Mouse (Mus musculus) cerebellum, adult 2 months (tissue): ENCODE measurements around the gene Itga4. TPM values are rescaled to one million over a fixed set of nuclear protein-coding genes. Genes with fewer than 3 reads are reported as not detected.

Experiments
- DNase-seq, 2 experiments: peaks; one replicate each; pipeline ENCODE4 v3.0.0; 2021
- H3K27ac ChIP-seq: fragments of 200-500 bp; 2 replicates; pipeline ENCODE4 v1.5.1; 2012; ENCODE audit warnings: low read length, control low read depth, inconsistent platforms; ENCODE audit not compliant: insufficient read depth
- H3K27me3 ChIP-seq: fragments of 200-500 bp; 2 replicates; pipeline ENCODE4 v1.6.1; 2012; ENCODE audit warnings: inconsistent platforms, mild to moderate bottlenecking, low read length, moderate library complexity; ENCODE audit not compliant: control insufficient read depth, insufficient read depth
- H3K4me1 ChIP-seq: fragments of 200-500 bp; 2 replicates; pipeline ENCODE4 v1.6.1; 2011; ENCODE audit warnings: low read length; ENCODE audit not compliant: control insufficient read depth, insufficient read depth
- H3K4me3 ChIP-seq: fragments of 200-500 bp; replicated peaks from 2 replicates; pipeline ENCODE3; 2011; ENCODE audit warnings: mild to moderate bottlenecking, low read depth, low read length, control low read depth; ENCODE audit not compliant: insufficient read depth
- CTCF ChIP-seq: fragments of 200-500 bp; IDR thresholded peaks from 2 replicates; pipeline ENCODE4 v1.5.1; 2011; ENCODE audit warnings: low read depth, mild to moderate bottlenecking, control low read depth, low read length, moderate library complexity, borderline replicate concordance; ENCODE audit not compliant: insufficient read depth
- POLR2A ChIP-seq: fragments of 200-500 bp; IDR thresholded peaks from 2 replicates; pipeline ENCODE4 v1.6.1; 2011; ENCODE audit warnings: low read length, control low read depth, borderline replicate concordance; ENCODE audit not compliant: insufficient read depth
- WGBS: fragments of 180-500 bp; shearing (Covaris S2); methylation state at CpG from one replicate; pipeline ENCODE4 v1.1.7; 2018; 5-methylcytosine and 5-hydroxymethylcytosine counted together
- polyA plus RNA-seq: library from polyadenylated mRNA; depleted of rRNA; stranded (reverse); fragments of >200 nt; gene quantifications from 2 replicates; pipeline ENCODE4 v1.2.3, GENCODE M21; 2012; rRNA removed

Itga4 gene
- polyA plus RNA-seq = 1.7 and 1.8 TPM in 2 replicates

DNA sequence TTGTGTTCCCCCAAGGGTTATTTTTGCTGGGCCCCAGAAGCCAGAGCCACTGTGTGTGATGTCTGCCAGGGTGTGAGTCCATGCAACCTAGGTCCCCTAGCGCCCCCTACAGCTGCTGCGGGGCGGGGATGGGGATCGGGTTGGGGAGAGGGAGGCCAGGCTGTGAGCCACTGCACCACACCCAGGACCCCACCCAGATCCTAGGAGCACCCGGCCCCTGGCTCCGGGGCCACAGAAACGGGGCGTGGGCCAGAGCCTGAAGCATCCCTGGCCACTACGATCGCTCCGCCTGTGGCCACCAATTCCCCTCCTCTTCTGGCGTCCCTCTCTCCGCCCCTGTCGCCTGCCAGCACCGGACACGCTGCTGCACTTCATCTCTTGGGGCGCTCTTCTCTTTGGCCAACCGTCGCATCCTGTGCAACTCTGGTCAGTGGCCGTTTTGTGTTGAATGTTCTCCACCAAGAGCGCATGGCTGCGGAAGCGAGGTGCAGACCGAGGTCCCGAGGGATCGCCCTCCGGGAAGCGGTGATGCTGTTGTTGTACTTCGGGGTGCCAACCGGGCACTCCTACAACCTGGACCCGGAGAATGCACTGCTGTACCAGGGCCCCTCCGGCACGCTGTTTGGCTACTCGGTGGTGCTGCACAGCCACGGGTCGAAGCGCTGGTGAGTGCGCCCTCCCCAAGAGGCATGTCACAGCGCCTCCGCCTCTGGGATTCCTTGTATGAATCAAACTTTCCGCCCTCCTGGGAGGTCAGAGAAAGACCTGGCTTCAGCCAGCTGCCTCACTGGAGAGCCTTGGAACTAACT is at the start of gene Itga4:
Gene Itga4 (plus strand): TSS at position 235 of the 809 bp plus-strand sequence.
- whole genome bisulfite sequencing = under 1% methylated on average over 41 of the region's 41 CpGs
- DNase-seq = peak; percentile 71 to 74
- H3K4me3 ChIP-seq = peak within 1 kb of the TSS; percentile 55
- no peak within 1 kb of the TSS for H3K27ac ChIP-seq
- H3K27me3 ChIP-seq = no peaks in the 10 kb centered on the region
- no peaks in the 10 kb centered on the region for H3K4me1 ChIP-seq
- peak; percentile 42; the same call in 1 of the 2 replicates for TF ChIP-seq CTCF
- TF ChIP-seq POLR2A = no peak

DNA sequence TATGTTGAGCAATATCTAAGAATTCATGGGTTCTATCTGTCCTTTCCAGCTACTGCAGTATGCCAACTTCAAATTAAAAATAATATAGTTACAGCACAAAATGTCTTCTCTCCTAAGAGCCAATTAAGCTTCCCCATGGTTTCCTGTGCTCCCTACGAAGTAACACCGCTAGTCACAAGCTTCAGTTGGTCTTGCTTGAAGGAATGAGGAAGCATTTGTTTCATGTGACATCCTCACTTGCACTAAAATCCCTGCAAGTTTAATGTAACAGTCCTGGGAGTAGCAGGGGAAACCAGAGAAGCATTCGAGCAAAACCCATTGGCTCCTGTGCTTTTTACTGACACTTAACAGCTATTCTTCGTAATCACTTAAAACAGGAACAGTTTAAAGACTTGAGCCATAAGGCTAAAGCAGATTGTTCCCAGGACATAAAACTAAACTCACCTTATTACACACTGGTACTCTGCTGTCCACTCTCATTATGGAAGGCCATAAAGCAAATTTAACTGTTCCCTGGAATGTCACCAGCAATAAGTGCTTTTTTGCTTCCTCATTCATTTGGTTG is 49.0 kb upstream of the Itga4 start:
- no peaks in the 10 kb centered on the region for H3K27me3 ChIP-seq
- no peaks in the 10 kb centered on the region for H3K4me1 ChIP-seq
- H3K4me3 ChIP-seq = no peak overlapping the region
- WGBS = 91% methylated on average over 4 of the region's 4 CpGs
- TF ChIP-seq POLR2A (no peak), CTCF (no peak)
- H3K27ac ChIP-seq = no peak overlapping the region
- no peak for DNase-seq

DNA sequence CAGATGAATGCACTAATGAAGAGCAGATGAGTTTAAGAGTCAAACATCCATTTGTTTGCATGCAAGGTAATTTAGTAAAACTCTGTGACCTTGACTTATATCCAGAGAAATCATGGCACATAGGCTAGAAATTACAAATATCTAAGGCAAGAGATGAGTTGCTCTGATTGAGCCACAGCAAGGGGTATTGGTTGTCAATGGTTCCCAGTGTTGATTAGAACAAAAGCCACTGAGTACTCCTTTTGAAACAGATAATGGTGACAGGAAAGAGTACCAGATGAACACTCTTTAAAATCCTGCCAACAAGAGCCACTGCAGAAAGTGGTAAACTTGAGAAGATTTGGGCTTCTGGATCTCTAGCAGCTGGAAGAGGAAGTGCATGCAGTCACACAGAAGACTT is 40.2 kb upstream of the Itga4 start:
- no peak for DNase-seq
- TF ChIP-seq CTCF (no peak), POLR2A (no peak)

DNA sequence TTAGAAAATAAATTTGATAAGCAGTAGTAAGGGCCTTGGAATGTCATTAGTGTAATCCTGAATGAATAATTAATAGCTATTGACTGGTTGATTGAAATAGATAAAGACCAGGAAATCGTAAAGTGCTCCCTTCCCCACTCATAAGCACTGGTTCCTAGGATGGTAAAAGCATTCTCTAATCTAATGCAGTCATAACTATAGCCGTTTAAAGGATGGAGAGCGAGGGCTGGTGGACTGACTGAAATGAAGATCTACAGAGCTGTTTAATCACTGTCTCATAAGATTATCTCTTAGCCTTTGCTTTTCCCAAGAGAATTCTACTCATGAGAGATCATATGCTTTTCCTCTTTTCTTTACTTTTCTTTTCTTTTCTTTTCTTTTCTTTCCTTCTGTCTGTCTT is 39.7 kb upstream of the Itga4 start:
- Histone ChIP-seq H3K27ac (no peak overlapping the region), H3K27me3 (no peaks in the 10 kb centered on the region), H3K4me1 (no peaks in the 10 kb centered on the region), H3K4me3 (no peak overlapping the region)
- no peak for TF ChIP-seq POLR2A
- no peak for DNase-seq
- 90% methylated on average over 3 of the region's 3 CpGs for WGBS

More for the DNA sequence above, 40.2 kb upstream of the Itga4 start:
- Histone ChIP-seq H3K27me3 (no peaks in the 10 kb centered on the region), H3K27ac (no peak overlapping the region), H3K4me3 (no peak overlapping the region), H3K4me1 (no peaks in the 10 kb centered on the region)

DNA sequence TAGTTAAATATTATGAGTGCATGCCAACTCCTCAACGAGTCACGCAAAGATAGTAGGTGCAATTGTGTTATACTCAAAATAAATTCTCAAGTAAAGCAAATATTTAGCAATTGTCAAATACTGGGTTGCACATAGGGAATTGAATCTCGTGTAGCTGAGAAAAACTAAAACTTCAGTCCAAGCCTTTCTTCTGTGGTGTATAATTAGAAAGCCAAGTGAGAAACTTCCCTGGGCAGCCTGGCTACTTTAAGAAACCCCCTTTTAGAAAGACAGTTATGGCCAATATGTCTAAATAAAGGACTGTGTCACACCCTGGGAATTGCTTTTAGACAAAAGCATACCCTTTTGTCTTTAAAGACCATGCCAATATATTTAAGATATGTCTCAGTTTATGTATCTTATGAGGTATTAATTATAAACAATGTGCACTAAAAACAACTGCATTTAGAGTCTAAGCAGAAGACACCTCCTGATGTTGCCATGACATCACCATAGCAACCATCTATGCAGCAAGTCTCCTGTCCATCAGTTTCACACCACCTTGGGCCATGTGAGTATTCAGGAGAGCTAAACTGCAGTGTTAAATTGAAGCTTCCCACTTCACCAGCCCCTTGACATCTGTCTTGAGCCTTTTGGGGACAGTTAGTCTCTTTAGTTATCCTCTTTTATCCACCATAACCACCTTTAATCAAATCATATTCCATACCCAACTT is 30.4 kb upstream of the Itga4 start:
- Histone ChIP-seq H3K27ac (no peak overlapping the region), H3K4me1 (no peaks in the 10 kb centered on the region), H3K4me3 (no peak overlapping the region), H3K27me3 (no peaks in the 10 kb centered on the region)
- 73% methylated on average over 3 of the region's 3 CpGs for WGBS
- DNase-seq = no peak
- TF ChIP-seq POLR2A (no peak), CTCF (no peak)

DNA sequence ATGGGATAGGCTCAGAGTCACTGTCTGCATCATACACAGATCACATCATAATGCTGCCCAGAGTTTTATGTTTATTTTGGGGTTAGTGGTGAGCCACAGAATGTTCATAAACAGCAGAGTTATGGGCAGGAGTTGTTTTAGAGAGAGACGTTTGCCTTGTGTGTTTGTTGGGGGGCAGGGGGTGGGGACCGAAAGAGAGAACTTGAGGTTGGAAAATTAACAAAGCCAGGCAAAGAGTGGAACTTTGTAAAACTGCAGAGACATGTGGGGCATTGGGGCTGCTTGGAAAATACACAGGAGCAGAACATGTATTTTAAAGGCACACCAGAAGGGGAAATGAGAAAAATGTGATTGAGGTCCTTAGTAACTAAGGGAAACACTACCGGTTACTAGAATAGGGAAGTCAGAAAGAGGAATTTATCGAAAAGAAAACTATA is 27.4 kb upstream of the Itga4 start:
- DNase-seq = no peak
- Histone ChIP-seq H3K27ac (no peak overlapping the region), H3K4me3 (no peak overlapping the region), H3K27me3 (no peaks in the 10 kb centered on the region), H3K4me1 (no peaks in the 10 kb centered on the region)
- no peak for TF ChIP-seq CTCF
- no peak for TF ChIP-seq POLR2A
- WGBS = 92% methylated on average over 4 of the region's 4 CpGs

DNA sequence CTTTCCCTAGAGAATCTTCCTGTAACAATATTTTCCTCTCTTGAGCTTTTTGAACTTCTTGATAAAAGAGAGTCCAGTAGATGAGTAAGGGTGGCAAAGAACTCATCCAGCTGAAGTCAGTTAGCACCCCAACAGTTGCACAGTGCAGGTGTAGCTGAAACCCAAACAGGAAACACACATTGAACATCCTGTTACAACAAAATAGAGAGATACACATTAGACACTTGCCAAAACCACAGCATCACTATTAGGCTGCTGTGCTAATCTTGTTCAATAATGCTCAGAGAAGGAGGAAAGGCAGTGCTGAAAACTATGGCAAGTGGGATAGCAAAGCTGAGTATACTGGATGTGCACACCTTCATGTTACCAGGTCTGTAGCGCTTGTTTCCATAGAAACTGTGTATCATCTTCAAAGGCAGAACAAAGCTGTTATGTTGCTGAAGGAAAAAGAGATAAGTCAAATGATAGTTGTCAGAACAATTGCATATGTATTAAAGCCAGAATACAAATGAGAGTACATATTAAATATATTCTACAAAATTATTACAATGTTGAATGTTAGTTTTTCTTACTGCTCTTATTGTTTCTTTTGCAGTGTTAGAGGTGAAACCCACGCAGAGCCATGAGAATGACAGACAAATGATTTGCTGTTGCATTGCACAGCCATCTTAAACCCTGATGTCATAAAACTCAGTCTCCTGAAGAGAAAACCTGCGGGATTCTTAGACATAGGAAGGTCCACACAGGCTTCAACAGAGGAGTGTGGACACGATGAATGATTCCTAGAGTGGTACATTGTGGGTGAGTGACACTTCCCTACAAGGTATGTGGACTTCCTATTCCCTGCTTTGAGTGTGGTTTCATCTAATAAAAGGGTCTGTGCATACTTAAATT is 23.9 kb upstream of the Itga4 start:
- 91% methylated on average over 4 of the region's 4 CpGs for WGBS
- H3K4me3 ChIP-seq = no peak overlapping the region
- H3K27me3 ChIP-seq = no peaks in the 10 kb centered on the region
- no peak for DNase-seq
- H3K4me1 ChIP-seq = no peaks in the 10 kb centered on the region
- H3K27ac ChIP-seq = no peak overlapping the region
- no peak for TF ChIP-seq CTCF
- no peak for TF ChIP-seq POLR2A
